Mouse (Mus musculus): ENCODE data around the gene Tnip3. TPM values are rescaled to one million over a fixed set of nuclear protein-coding genes. Genes with fewer than 3 reads are reported as not detected.

Gene Tnip3
- polyA plus RNA-seq, 1 experiment from 2014 or later: not detected

- 52% methylated on average over 3 of the region's 3 CpGs for WGBS (ENCODE audit: insufficient replicate concordance)
- Histone ChIP-seq H3K27me3 (no peaks in the 10 kb centered on the region), H3K27ac (replicated peaks) (no peak overlapping the region), H3K36me3 (replicated peaks) (no peaks in the 10 kb centered on the region), H3K9ac (no peak overlapping the region), H3K4me1 (replicated peaks) (no peaks in the 10 kb centered on the region), H3K4me2 (no peak overlapping the region), H3K4me3 (replicated peaks) (no peak overlapping the region), H3K9me3 (replicated peaks) (no peaks in the 10 kb centered on the region)
- no peak for ATAC-seq (ENCODE audit: insufficient read depth)
Observed at GRCm38 (mm10) chr6:65538921-65539320, 13.8 kb downstream of the Tnip3 start.

DNA sequence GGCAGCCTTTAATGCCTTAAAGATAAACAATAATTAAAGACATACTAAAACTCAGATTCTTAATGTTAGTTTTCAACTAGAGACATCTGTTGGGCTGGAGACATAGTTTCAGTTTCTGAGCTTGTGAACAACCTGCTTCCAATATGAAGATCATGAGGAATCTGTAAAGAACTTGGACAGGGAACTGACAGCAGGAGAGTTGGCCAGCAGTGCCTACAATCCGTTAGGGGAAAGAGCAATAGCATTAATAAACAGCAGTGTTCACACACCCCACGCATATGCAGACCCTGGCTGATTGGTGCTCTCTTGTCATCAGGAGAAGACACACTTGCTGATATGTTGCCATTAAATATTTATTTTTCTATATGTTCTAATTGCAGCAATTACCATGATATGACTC is 15.0 kb downstream of the Tnip3 start:
- H3K36me3 ChIP-seq (replicated peaks): no peaks in the 10 kb centered on the region
- H3K4me3 ChIP-seq (replicated peaks): no peak overlapping the region
- no peak overlapping the region for H3K27ac ChIP-seq (replicated peaks)
- no peak overlapping the region for H3K4me2 ChIP-seq
- H3K9me3 ChIP-seq (replicated peaks): no peaks in the 10 kb centered on the region
- H3K4me1 ChIP-seq (replicated peaks): no peaks in the 10 kb centered on the region
- H3K27me3 ChIP-seq: no peaks in the 10 kb centered on the region
- H3K9ac ChIP-seq: no peak overlapping the region
- WGBS (ENCODE audit: insufficient replicate concordance): 55% methylated on average over 2 of the region's 2 CpGs
- ATAC-seq (ENCODE audit: insufficient read depth): no peak

- no peaks in the 10 kb centered on the region for H3K4me1 ChIP-seq (replicated peaks)
- H3K27me3 ChIP-seq: no peaks in the 10 kb centered on the region
- H3K9ac ChIP-seq: no peak overlapping the region
- no peak overlapping the region for H3K27ac ChIP-seq (replicated peaks)
- H3K4me3 ChIP-seq (replicated peaks): no peak overlapping the region
- no peaks in the 10 kb centered on the region for H3K9me3 ChIP-seq (replicated peaks)
- WGBS (ENCODE audit: insufficient replicate concordance): 57% methylated on average over 3 of the region's 3 CpGs
- no peak overlapping the region for H3K4me2 ChIP-seq
- H3K36me3 ChIP-seq (replicated peaks): no peaks in the 10 kb centered on the region
- ATAC-seq (ENCODE audit: insufficient read depth): no peak
Observed at GRCm38 (mm10) chr6:65541094-65541493, 16.0 kb downstream of the Tnip3 start.

DNA sequence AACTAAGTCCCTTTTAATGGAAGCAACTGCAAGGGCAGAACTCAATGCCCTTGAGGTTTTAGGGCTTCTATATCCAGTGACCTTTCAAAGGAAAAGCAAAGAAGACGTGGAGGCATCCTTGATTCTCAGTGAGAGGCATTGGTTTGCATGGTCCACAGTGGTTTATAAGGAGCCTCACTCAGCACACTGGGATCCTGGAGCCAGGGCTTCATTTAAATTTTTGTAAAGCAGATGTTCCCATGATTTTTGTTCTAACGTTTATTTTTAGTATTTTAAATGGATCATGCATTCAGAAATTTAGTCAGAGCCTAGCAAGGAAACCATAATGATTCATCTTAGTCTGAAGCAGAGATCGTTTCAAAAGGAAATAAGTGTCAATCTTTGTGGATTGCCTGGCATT is 17.3 kb downstream of the Tnip3 start:
- 36% methylated on average over 3 of the region's 3 CpGs for WGBS (ENCODE audit: insufficient replicate concordance)
- Histone ChIP-seq H3K9ac (no peak overlapping the region), H3K4me2 (no peak overlapping the region), H3K36me3 (replicated peaks) (no peaks in the 10 kb centered on the region), H3K4me3 (replicated peaks) (no peak overlapping the region), H3K4me1 (replicated peaks) (no peaks in the 10 kb centered on the region), H3K27ac (replicated peaks) (no peak overlapping the region), H3K9me3 (replicated peaks) (no peaks in the 10 kb centered on the region), H3K27me3 (no peaks in the 10 kb centered on the region)
- ATAC-seq (ENCODE audit: insufficient read depth): no peak

GRCm38 (mm10) chr6:65542913-65543312 is 17.8 kb downstream of the Tnip3 start:
- Histone ChIP-seq H3K9ac (no peak overlapping the region), H3K4me2 (no peak overlapping the region), H3K4me1 (replicated peaks) (no peaks in the 10 kb centered on the region), H3K36me3 (replicated peaks) (no peaks in the 10 kb centered on the region), H3K4me3 (replicated peaks) (no peak overlapping the region), H3K27me3 (no peaks in the 10 kb centered on the region), H3K9me3 (replicated peaks) (no peaks in the 10 kb centered on the region), H3K27ac (replicated peaks) (no peak overlapping the region)
- ATAC-seq (ENCODE audit: insufficient read depth): no peak
- 49% methylated on average over 1 of the region's 1 CpGs for WGBS (ENCODE audit: insufficient replicate concordance)

- Histone ChIP-seq H3K4me1 (replicated peaks) (no peaks in the 10 kb centered on the region), H3K36me3 (replicated peaks) (no peaks in the 10 kb centered on the region), H3K27me3 (no peaks in the 10 kb centered on the region), H3K9ac (no peak overlapping the region), H3K4me2 (no peak overlapping the region), H3K9me3 (replicated peaks) (no peaks in the 10 kb centered on the region), H3K27ac (replicated peaks) (no peak overlapping the region), H3K4me3 (replicated peaks) (no peak overlapping the region)
- WGBS (ENCODE audit: insufficient replicate concordance): 38% methylated on average over 3 of the region's 3 CpGs
- ATAC-seq (ENCODE audit: insufficient read depth): no peak
Observed at GRCm38 (mm10) chr6:65563887-65564656, 39.0 kb downstream of the Tnip3 start.

DNA sequence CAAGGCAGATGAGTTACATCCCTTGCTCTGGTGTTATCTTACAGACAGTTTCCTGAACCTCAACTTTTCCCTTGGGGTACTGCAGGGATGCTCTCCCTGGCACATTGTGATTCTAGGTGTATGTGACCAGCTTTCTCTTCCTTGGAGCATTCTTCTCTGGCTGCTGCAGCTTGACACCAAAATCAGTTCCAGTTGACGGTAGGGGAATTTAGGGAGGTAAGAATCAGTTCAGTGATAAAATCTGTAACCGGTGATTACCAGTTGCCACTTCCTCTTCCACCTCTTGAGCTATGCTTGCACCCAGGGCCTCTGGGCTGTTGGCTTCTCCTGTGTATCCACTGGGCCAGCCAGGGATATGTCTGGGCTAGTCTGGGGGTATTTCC is 39.5 kb downstream of the Tnip3 start:
- ATAC-seq (ENCODE audit: insufficient read depth): no peak
- Histone ChIP-seq H3K27ac (replicated peaks) (no peak overlapping the region), H3K9ac (no peak overlapping the region), H3K9me3 (replicated peaks) (no peaks in the 10 kb centered on the region), H3K36me3 (replicated peaks) (no peaks in the 10 kb centered on the region), H3K27me3 (no peaks in the 10 kb centered on the region), H3K4me2 (no peak overlapping the region), H3K4me1 (replicated peaks) (no peaks in the 10 kb centered on the region), H3K4me3 (replicated peaks) (no peak overlapping the region)
- WGBS (ENCODE audit: insufficient replicate concordance): 10% methylated on average over 2 of the region's 2 CpGs

GRCm38 (mm10) chr6:65569741-65570140 is 44.6 kb downstream of the Tnip3 start:
- no peak for ATAC-seq (ENCODE audit: insufficient read depth)
- H3K4me3 ChIP-seq (replicated peaks): no peak overlapping the region
- no peaks in the 10 kb centered on the region for H3K36me3 ChIP-seq (replicated peaks)
- no peaks in the 10 kb centered on the region for H3K9me3 ChIP-seq (replicated peaks)
- no peaks in the 10 kb centered on the region for H3K4me1 ChIP-seq (replicated peaks)
- no peak overlapping the region for H3K4me2 ChIP-seq
- H3K27me3 ChIP-seq: no peaks in the 10 kb centered on the region
- H3K27ac ChIP-seq (replicated peaks): no peak overlapping the region
- 28% methylated on average over 8 of the region's 8 CpGs for WGBS (ENCODE audit: insufficient replicate concordance)
- no peak overlapping the region for H3K9ac ChIP-seq

GRCm38 (mm10) chr6:65578151-65578973 is 53.2 kb downstream of the Tnip3 start:
- Histone ChIP-seq H3K36me3 (replicated peaks) (no peaks in the 10 kb centered on the region), H3K4me3 (replicated peaks) (no peak overlapping the region), H3K27ac (replicated peaks) (no peak overlapping the region), H3K4me1 (replicated peaks) (peaks cover 12% of the 10 kb centered on the region), H3K9me3 (replicated peaks) (no peaks in the 10 kb centered on the region), H3K27me3 (no peaks in the 10 kb centered on the region), H3K4me2 (no peak overlapping the region), H3K9ac (no peak overlapping the region)
- no peak for ATAC-seq (ENCODE audit: insufficient read depth)
- WGBS (ENCODE audit: insufficient replicate concordance): 12% methylated on average over 8 of the region's 8 CpGs

GRCm38 (mm10) chr6:65583029-65583428 is 57.9 kb downstream of the Tnip3 start:
- no peak overlapping the region for H3K4me2 ChIP-seq
- no peak overlapping the region for H3K4me3 ChIP-seq (replicated peaks)
- H3K27ac ChIP-seq (replicated peaks): no peak overlapping the region
- WGBS (ENCODE audit: insufficient replicate concordance): 12% methylated on average over 4 of the region's 4 CpGs
- H3K9ac ChIP-seq: no peak overlapping the region
- H3K9me3 ChIP-seq (replicated peaks): no peaks in the 10 kb centered on the region
- ATAC-seq (ENCODE audit: insufficient read depth): peak; percentile 71
- H3K27me3 ChIP-seq: no peaks in the 10 kb centered on the region
- H3K36me3 ChIP-seq (replicated peaks): no peaks in the 10 kb centered on the region
- peaks cover 12% of the 10 kb centered on the region for H3K4me1 ChIP-seq (replicated peaks)

- no peak for ATAC-seq (ENCODE audit: insufficient read depth)
- Histone ChIP-seq H3K9ac (no peak overlapping the region), H3K4me3 (replicated peaks) (no peak overlapping the region), H3K27ac (replicated peaks) (no peak overlapping the region), H3K4me2 (no peak overlapping the region), H3K9me3 (replicated peaks) (no peaks in the 10 kb centered on the region), H3K4me1 (replicated peaks) (peaks cover 7% of the 10 kb centered on the region), H3K36me3 (replicated peaks) (no peaks in the 10 kb centered on the region), H3K27me3 (no peaks in the 10 kb centered on the region)
- WGBS (ENCODE audit: insufficient replicate concordance): 46% methylated on average over 4 of the region's 4 CpGs
Observed at GRCm38 (mm10) chr6:65584870-65585332, 59.8 kb downstream of the Tnip3 start.
